Mouse (Mus musculus) cerebellum, adult 2 months (tissue): ENCODE measurements around the gene Hhat.
A peak's percentile ranks its signal among the peaks of the same experiment; 100 is the strongest.

ENCODE experiments used
- CTCF ChIP-seq: fragments of 200-500 bp; IDR thresholded peaks from 2 replicates; pipeline ENCODE4 v1.5.1; 2011; ENCODE audit warnings: low read depth, mild to moderate bottlenecking, control low read depth, low read length, moderate library complexity, borderline replicate concordance; ENCODE audit not compliant: insufficient read depth
- POLR2A ChIP-seq: fragments of 200-500 bp; IDR thresholded peaks from 2 replicates; pipeline ENCODE4 v1.6.1; 2011; ENCODE audit warnings: low read length, control low read depth, borderline replicate concordance; ENCODE audit not compliant: insufficient read depth

- peak; percentile 31; the same call in 1 of the 2 replicates for TF ChIP-seq POLR2A
- TF ChIP-seq CTCF: no peak
These were observed at the start of gene Hhat for GRCm38 (mm10) chr1:192770495-192771331.
